Mouse (Mus musculus) erythroid progenitor cell, adult 5-6 weeks (primary cell): ENCODE measurements around the gene Abt1. TPM values are rescaled to one million over a fixed set of nuclear protein-coding genes. Genes with fewer than 3 reads are reported as not detected.
A peak's percentile ranks its signal among the peaks of the same experiment; 100 is the strongest.

ENCODE experiments used
- ATAC-seq: replicated peaks from 2 replicates; pipeline ENCODE4 v1.8.0; 2016; ENCODE audit warnings: moderate number of reproducible peaks, mild to moderate bottlenecking, moderate TSS enrichment, inconsistent platforms; ENCODE audit not compliant: poor library complexity, low FRiP score, severe bottlenecking
- total RNA-seq, 2 experiments: library from RNA; stranded (forward) in 1 of 2; stranded (reverse) in 1 of 2; fragments of 150-400 nt in 1 of 2; fragments of 186-747, 209-891 nt in 1 of 2; gene quantifications; 2 replicates each; pipeline versions ENCODE4 v1.2.3 to v1.2.4; 2015 to 2017; ENCODE audit warnings: low replicate concordance in 2 of 2

Abt1 gene
- total RNA-seq, 2 experiments from 2014 or later, result 1.6 to 2.1 TPM

DNA sequence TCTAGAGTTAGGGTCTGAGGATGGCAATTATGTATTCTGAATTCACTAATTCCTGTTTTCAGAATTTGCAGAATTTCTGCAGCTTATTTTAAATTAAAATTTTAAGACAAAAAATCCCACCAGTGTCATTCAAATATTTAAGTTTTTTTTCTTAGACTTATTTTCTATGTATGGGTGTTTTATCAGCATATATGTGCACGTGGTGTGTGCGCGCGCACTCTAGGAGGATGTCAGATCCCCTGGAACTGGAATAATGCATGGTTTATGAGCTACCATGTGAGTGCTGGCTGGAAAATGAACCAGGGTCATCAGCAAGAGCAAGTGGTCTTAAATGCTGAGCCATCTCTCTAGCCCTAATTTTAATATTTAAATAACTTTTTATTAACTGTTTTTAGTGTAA lies 53.6 kb downstream of the Abt1 start:
- no peak for ATAC-seq

DNA sequence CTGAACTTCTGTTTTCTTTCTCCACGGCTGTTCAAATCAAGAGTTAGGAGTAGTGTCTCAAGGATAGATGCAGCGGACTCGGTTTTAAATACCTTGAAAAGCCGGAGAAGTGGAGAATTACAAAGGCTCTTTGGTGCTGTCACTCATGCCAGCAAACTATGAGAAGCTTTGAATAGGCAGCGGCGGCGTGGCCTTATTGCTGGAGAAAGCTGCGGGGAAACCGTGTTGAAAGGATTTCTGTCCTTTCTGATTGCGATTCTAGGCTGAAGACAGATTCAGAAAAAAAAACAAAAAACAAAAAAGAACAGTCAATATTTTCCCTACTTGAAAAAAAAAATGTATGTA lies 54.3 kb downstream of the Abt1 start:
- peak; percentile 65 for ATAC-seq

DNA sequence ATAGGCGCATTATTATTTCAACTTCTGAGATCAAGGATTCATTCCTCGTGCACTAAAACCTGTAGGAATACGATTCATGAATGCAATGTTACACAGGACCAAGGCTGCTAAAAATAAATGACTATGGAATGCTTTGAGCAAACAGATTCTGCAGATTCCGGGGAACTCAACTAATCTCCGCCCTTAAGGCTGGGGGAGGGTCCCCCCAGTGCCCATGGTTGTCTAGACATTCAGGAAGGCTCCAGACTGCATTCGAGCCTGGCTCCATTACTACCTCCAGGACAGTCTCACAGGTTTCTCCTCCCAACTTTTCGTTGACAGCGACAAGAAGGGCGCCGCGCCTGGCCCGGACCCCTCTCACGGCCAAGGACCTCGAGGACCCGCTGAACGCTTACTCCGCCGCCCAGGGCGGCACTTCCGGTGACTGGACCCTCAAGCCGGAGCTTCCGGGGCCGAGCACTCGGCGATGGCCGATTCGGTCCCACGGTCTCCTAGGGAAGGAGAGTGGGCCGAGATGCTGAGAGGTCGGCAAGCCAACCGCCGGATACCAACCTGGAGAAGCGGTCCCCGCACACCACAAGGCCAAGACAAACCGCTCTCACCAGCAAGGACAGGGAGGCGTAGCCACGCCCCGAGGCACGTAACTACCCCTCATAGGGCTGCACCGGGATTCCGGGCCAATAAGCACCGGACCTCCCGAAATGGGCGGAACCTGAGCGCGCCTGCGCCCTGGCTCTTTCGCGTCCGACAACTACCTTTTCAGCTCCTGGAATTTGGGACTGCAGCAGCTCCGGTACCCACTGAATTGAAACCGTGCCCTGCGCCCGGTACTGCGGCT lies 54.9 kb downstream of the Abt1 start, which contains the start of gene Zfp322a:
TSS of gene Zfp322a (minus strand) at position 626 of the 838 bp plus-strand sequence.
- ATAC-seq, result peak; percentile 99

Other genes with a start within 250 kb of the Abt1 start
- gene Vmn1r220, start 235.9 kb downstream of the Abt1 start, total RNA-seq (2015; ENCODE audit: low replicate concordance), result not detected in 2 replicates
- not detected in 2 replicates for gene Vmn1r220, start 235.9 kb downstream of the Abt1 start, total RNA-seq (2017; ENCODE audit: low replicate concordance)
- gene Vmn1r221, start 209.7 kb downstream of the Abt1 start, total RNA-seq (2015; ENCODE audit: low replicate concordance), result not detected in 2 replicates
- gene Vmn1r221, start 209.7 kb downstream of the Abt1 start, total RNA-seq (2017; ENCODE audit: low replicate concordance), result not detected in 2 replicates
- not detected in 2 replicates for gene Vmn1r222, start 187.9 kb downstream of the Abt1 start, total RNA-seq (2015; ENCODE audit: low replicate concordance)
- gene Vmn1r222, start 187.9 kb downstream of the Abt1 start, total RNA-seq (2017; ENCODE audit: low replicate concordance), result not detected in 2 replicates
- not detected in 2 replicates for gene Vmn1r223, start 176.7 kb downstream of the Abt1 start, total RNA-seq (2015; ENCODE audit: low replicate concordance)
- gene Vmn1r223, start 176.7 kb downstream of the Abt1 start, total RNA-seq (2017; ENCODE audit: low replicate concordance), result not detected in 2 replicates
- gene Zfp322a, start 54.7 kb downstream of the Abt1 start, total RNA-seq (2015; ENCODE audit: low replicate concordance), result 4.3 and 15.1 TPM in 2 replicates
- gene Zfp322a, start 54.7 kb downstream of the Abt1 start, total RNA-seq (2017; ENCODE audit: low replicate concordance), result 18.7 and 48.1 TPM in 2 replicates
- gene Btn1a1, start 42.0 kb upstream of the Abt1 start, total RNA-seq (2015; ENCODE audit: low replicate concordance), result 1.4 and 4.2 TPM in 2 replicates
- gene Btn1a1, start 42.0 kb upstream of the Abt1 start, total RNA-seq (2017; ENCODE audit: low replicate concordance), result 0.90 and 1.4 TPM in 2 replicates
- not detected in 2 replicates for gene Btn2a2, start 65.0 kb upstream of the Abt1 start, total RNA-seq (2015; ENCODE audit: low replicate concordance)
- not detected in 2 replicates for gene Btn2a2, start 65.0 kb upstream of the Abt1 start, total RNA-seq (2017; ENCODE audit: low replicate concordance)
- 323 and 492 TPM in 2 replicates for gene Hist1h4h, start 107.2 kb upstream of the Abt1 start, total RNA-seq (2015; ENCODE audit: low replicate concordance)
- gene Hist1h4h, start 107.2 kb upstream of the Abt1 start, total RNA-seq (2017; ENCODE audit: low replicate concordance), result 3,110 and 3,215 TPM in 2 replicates
- 180 and 320 TPM in 2 replicates for gene Hist1h2af, start 110.0 kb upstream of the Abt1 start, total RNA-seq (2015; ENCODE audit: low replicate concordance)
- 7,936 and 7,993 TPM in 2 replicates for gene Hist1h2af, start 110.0 kb upstream of the Abt1 start, total RNA-seq (2017; ENCODE audit: low replicate concordance)
- 573 TPM in 2 replicates for gene Hist1h3g, start 111.6 kb upstream of the Abt1 start, total RNA-seq (2015; ENCODE audit: low replicate concordance)
- gene Hist1h3g, start 111.6 kb upstream of the Abt1 start, total RNA-seq (2017; ENCODE audit: low replicate concordance), result 250 and 889 TPM in 2 replicates
- gene Hist1h2bh, start 119.5 kb upstream of the Abt1 start, total RNA-seq (2015; ENCODE audit: low replicate concordance), result 90.1 and 113 TPM in 2 replicates
- gene Hist1h2bh, start 119.5 kb upstream of the Abt1 start, total RNA-seq (2017; ENCODE audit: low replicate concordance), result 325 and 367 TPM in 2 replicates
- 145 and 158 TPM in 2 replicates for gene Hist1h3f, start 120.2 kb upstream of the Abt1 start, total RNA-seq (2015; ENCODE audit: low replicate concordance)
- 262 and 310 TPM in 2 replicates for gene Hist1h3f, start 120.2 kb upstream of the Abt1 start, total RNA-seq (2017; ENCODE audit: low replicate concordance)
- 838 and 1,105 TPM in 2 replicates for gene Hist1h4f, start 127.8 kb upstream of the Abt1 start, total RNA-seq (2015; ENCODE audit: low replicate concordance)
- 7,675 and 12,079 TPM in 2 replicates for gene Hist1h4f, start 127.8 kb upstream of the Abt1 start, total RNA-seq (2017; ENCODE audit: low replicate concordance)
- 59.1 and 59.8 TPM in 2 replicates for gene Hist1h1d, start 129.4 kb upstream of the Abt1 start, total RNA-seq (2015; ENCODE audit: low replicate concordance)
- gene Hist1h1d, start 129.4 kb upstream of the Abt1 start, total RNA-seq (2017; ENCODE audit: low replicate concordance), result 587 and 674 TPM in 2 replicates
- 238 and 264 TPM in 2 replicates for gene Hist1h3e, start 138.5 kb upstream of the Abt1 start, total RNA-seq (2015; ENCODE audit: low replicate concordance)
- 387 and 422 TPM in 2 replicates for gene Hist1h3e, start 138.5 kb upstream of the Abt1 start, total RNA-seq (2017; ENCODE audit: low replicate concordance)
- gene Hist1h2ae, start 147.4 kb upstream of the Abt1 start, total RNA-seq (2015; ENCODE audit: low replicate concordance), result 4.2 and 33.5 TPM in 2 replicates
- gene Hist1h2ae, start 147.4 kb upstream of the Abt1 start, total RNA-seq (2017; ENCODE audit: low replicate concordance), result 1,390 and 1,464 TPM in 2 replicates
- gene Hist1h2bg, start 147.5 kb upstream of the Abt1 start, total RNA-seq (2015; ENCODE audit: low replicate concordance), result 851 and 976 TPM in 2 replicates
- gene Hist1h2bg, start 147.5 kb upstream of the Abt1 start, total RNA-seq (2017; ENCODE audit: low replicate concordance), result 2,677 and 3,057 TPM in 2 replicates
- gene Hist1h2bf, start 150.3 kb upstream of the Abt1 start, total RNA-seq (2015; ENCODE audit: low replicate concordance), result 1,210 and 1,460 TPM in 2 replicates
- gene Hist1h2bf, start 150.3 kb upstream of the Abt1 start, total RNA-seq (2017; ENCODE audit: low replicate concordance), result 1,557 and 1,840 TPM in 2 replicates
- 9.0 and 15.1 TPM in 2 replicates for gene Hist1h2ad, start 150.5 kb upstream of the Abt1 start, total RNA-seq (2015; ENCODE audit: low replicate concordance)
- gene Hist1h2ad, start 150.5 kb upstream of the Abt1 start, total RNA-seq (2017; ENCODE audit: low replicate concordance), result 2,771 and 6,356 TPM in 2 replicates
- gene Hist1h3d, start 151.9 kb upstream of the Abt1 start, total RNA-seq (2015; ENCODE audit: low replicate concordance), result 379 and 393 TPM in 2 replicates
- gene Hist1h3d, start 151.9 kb upstream of the Abt1 start, total RNA-seq (2017; ENCODE audit: low replicate concordance), result 236 and 363 TPM in 2 replicates
- gene Hist1h4d, start 157.7 kb upstream of the Abt1 start, total RNA-seq (2015; ENCODE audit: low replicate concordance), result 1,614 and 1,995 TPM in 2 replicates
- gene Hist1h4d, start 157.7 kb upstream of the Abt1 start, total RNA-seq (2017; ENCODE audit: low replicate concordance), result 2,133 and 2,242 TPM in 2 replicates
- gene Hist1h2be, start 197.3 kb upstream of the Abt1 start, total RNA-seq (2015; ENCODE audit: low replicate concordance), result 39.8 and 50.1 TPM in 2 replicates
- 202 and 281 TPM in 2 replicates for gene Hist1h2be, start 197.3 kb upstream of the Abt1 start, total RNA-seq (2017; ENCODE audit: low replicate concordance)
- 1,339 and 1,610 TPM in 2 replicates for gene Hist1h1e, start 198.7 kb upstream of the Abt1 start, total RNA-seq (2015; ENCODE audit: low replicate concordance)
- 1,649 and 1,886 TPM in 2 replicates for gene Hist1h1e, start 198.7 kb upstream of the Abt1 start, total RNA-seq (2017; ENCODE audit: low replicate concordance)